Mouse (Mus musculus) lung, adult 2 months (tissue): ENCODE results near the gene Ccdc194. TPM values are rescaled to one million over a fixed set of nuclear protein-coding genes. Genes with fewer than 3 reads are reported as not detected.

Experiments
- DNase-seq: peaks from one replicate; pipeline ENCODE4 v3.0.0; 2022
- H3K4me1 ChIP-seq: fragments of 200-500 bp; 2 replicates; pipeline ENCODE4 v1.6.1; 2011; ENCODE audit warnings: low read length; ENCODE audit not compliant: control insufficient read depth, insufficient read depth
- H3K4me3 ChIP-seq: fragments of 200-500 bp; replicated peaks from 2 replicates; pipeline ENCODE3; 2011; ENCODE audit warnings: low read depth, mild to moderate bottlenecking, control low read depth, low read length; ENCODE audit errors: extremely low read depth
- CTCF ChIP-seq: fragments of 200-500 bp; IDR thresholded peaks from 2 replicates; pipeline ENCODE4 v1.5.1; 2011; ENCODE audit warnings: mild to moderate bottlenecking, low read length, control low read depth; ENCODE audit not compliant: insufficient read depth
- POLR2A ChIP-seq: fragments of 200-500 bp; IDR thresholded peaks from 2 replicates; pipeline ENCODE4 v1.6.1; 2011; ENCODE audit warnings: low read depth, mild to moderate bottlenecking, control low read depth, low read length, borderline replicate concordance; ENCODE audit errors: extremely low read depth
- WGBS: fragments of 180-500 bp; shearing (Covaris S2); methylation state at CpG from one replicate; pipeline ENCODE4 v1.1.7; 2018; 5-methylcytosine and 5-hydroxymethylcytosine counted together
- polyA plus RNA-seq: library from polyadenylated mRNA; depleted of rRNA; stranded (reverse); fragments of >200 nt; gene quantifications from 2 replicates; pipeline ENCODE4 v1.2.3, GENCODE M21; 2012

Ccdc194 gene
- polyA plus RNA-seq, 1 experiment: 0.49 TPM

DNA sequence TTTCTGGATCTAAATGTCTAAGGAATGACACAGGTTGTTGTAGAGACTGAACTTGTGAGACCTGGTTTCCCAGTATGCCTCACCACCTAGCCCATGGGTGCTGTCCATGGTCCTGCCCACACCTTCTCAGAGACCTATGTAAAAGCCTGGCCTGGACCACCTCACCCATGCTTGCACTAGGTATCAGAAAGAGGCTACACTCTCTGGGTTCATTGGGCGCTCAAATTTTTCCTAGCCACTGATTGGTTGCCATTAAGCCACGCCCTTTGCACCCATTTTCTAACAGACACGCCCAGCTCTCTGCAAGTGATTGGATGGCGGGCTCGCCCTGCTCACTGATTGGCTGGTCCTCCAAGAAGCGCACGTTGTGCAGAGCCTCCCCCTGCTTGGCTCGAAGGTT lies 41.6 kb downstream of the Ccdc194 start:
- no peak for TF ChIP-seq POLR2A
- TF ChIP-seq CTCF: no peak
- DNase-seq: peak; percentile 30
- Histone ChIP-seq H3K4me3 (no peak overlapping the region), H3K4me1 (peaks cover 12% of the 10 kb centered on the region)
- 70% methylated on average over 8 of the region's 8 CpGs for WGBS

DNA sequence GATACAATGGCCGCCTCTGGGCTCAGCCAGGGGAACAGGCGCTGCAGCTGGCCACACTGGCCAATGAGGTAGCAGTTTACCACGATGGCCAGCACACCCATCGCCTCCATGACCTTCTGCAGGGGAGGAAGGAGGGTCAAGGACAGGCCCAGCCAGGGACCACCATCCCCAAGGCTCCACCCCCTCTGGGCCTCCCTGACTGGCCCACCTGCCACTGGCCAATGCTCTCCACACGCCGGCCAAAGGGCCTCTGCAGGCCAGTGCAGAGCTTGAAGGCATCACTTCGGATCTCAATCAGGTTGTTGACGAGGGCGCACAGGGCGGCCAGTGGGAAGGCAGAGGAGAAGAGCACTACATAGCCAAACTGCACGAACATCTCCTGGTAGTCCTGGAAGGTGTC lies 46.6 kb downstream of the Ccdc194 start:
- DNase-seq: no peak
- TF ChIP-seq POLR2A: no peak
- TF ChIP-seq CTCF: no peak
- 92% methylated on average over 11 of the region's 11 CpGs for WGBS
- Histone ChIP-seq H3K4me1 (peaks cover 3% of the 10 kb centered on the region; the same call in 1 of the 2 replicates), H3K4me3 (no peak overlapping the region)

DNA sequence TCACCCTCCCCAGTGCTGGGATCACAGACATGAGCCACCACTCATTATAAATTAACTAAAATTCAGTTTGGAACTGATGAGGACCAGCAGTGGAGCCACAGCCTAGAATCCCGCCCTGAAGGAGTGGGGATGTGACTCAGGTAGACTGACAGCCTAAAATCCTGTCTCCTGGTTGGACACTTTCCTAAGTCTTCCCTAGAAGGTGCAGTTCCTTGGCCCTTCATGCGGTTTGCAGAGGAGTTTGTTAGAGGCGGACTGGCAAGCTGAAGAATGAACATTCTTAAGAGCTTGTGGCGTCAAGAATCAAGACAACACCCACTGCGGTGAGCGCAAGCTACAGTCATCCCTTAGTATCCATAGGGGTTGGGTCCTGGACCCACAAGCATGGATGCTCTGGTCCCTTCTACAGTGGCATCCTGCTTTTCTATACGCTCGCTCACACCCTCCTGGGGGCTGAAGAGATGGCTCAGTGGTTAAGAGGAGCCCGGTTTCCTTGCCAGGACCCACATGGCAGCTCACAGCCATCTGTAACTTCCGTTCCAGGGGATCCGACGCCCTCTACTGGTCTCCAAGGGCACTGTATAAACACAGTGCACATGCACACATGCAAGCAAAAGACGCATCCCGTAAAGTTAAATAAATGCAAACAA lies 48.2 kb downstream of the Ccdc194 start:
- 65% methylated on average over 14 of the region's 14 CpGs for WGBS
- DNase-seq: no peak
- TF ChIP-seq POLR2A: no peak
- TF ChIP-seq CTCF: peak; percentile 26; the same call in 1 of the 2 replicates
- H3K4me3 ChIP-seq: no peak overlapping the region
- peaks cover 3% of the 10 kb centered on the region; the same call in 1 of the 2 replicates for H3K4me1 ChIP-seq

DNA sequence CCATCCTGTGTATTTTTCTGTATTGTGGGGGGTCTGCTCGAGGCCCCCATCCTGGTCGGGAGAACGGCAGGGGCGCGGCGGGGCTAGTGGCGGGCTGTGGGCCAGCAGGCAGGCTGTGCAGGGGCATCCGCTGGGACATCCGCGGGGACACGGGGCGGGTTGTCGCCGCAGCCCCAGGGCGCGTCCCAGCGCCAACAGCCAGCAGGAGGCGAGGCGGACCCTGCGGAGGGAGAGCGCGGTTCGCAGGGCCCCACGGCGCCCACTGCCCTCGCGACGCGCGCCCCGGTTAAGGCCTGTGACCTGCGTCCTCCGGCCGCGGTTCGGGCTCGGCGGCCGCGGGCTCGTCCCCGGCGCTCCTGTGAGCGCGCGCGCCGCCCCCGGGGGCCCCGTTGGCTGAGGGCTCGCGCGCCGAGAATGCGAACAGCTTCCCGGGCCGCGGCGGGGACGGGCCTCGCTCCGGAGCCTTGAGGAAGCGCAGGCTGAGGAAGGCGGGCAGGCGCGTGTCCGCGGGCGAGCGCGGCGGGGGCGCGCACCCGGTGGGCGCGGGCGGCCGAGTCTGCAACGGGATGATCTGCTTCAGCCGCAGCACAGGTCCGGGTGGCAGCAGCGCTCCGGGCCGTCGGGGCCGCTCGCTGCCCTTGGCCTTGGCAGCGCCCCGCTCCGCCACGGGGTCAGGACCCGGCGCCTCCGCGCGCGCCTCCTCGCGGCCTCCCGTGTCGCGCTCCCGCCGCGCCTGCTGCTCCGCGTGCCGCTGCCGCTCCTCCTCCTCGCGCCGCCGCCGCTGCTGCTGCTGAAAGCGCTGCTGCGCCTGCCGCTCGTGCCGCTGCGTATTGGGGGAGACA lies 49.2 kb downstream of the Ccdc194 start:
- under 1% methylated on average over 119 of the region's 121 CpGs for WGBS
- peak; percentile 77 for DNase-seq
- TF ChIP-seq POLR2A (no peak), CTCF (no peak)

DNA sequence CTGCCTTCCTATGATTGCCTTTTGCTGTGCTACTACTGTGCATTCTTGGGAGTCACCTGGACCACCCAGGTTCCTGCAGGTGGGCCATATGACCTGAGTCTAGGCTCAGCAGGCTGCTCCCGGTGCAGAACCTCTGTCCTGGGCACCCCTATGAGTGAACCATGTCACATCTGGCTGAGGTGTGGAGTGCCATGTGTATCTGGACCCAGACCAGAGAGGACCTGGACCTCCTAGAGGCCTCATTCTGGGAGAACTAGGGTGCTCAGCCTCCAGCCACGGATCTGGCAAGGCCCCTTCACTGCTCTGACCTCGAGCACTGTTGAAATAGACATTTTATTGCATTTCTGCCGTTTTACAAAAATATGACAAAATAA lies 49.8 kb downstream of the Ccdc194 start:
- 31% methylated on average over 4 of the region's 4 CpGs for WGBS
- TF ChIP-seq CTCF (no peak), POLR2A (no peak)

More for the DNA sequence above, 49.2 kb downstream of the Ccdc194 start:
- peaks cover 3% of the 10 kb centered on the region; the same call in 1 of the 2 replicates for H3K4me1 ChIP-seq
- peak overlapping the region; percentile 70 for H3K4me3 ChIP-seq

DNA sequence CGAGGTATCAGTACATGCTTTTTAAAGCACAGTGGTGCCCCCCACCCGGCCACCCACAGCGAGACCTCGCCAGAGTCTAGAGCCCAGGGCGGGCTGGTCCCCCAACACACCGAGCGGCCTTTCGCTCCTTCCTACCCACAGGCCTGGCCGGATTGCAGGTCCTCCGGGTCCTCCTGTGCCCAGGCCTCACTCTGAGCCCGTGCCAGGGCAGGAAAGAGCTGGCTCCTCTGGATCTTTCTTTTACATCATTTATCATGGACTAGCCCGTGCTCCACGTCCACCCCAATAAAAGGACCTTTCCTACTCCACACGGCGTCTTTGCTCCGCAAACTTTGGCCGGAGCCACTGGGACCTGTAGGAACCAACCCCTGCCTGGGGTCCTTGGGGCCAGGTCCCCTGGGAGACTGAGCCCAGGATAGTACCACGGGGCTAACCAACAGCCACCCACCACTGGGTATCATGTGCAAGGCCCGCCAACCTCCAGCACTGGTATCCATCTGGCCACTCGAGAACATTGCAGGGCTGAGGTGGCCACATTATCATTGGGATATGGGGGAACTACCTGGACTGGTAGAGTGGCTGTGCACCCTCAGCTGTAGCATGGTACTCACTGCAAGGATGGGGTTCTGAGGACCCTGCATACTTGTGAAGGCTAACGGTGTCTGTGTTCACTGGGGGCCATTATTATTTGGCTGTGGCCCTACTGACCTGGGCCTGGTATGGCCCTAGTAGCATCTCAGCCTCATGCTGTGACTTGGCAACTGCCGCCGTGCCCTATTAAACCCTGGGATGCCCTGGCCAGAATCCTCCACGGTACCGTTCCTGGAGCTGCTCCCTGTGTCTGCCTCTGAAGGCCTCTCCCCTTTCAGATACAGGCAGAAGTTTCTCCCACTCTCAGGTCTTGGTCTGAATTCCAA lies 50.5 kb downstream of the Ccdc194 start:
- 86% methylated on average over 25 of the region's 25 CpGs for WGBS
- 0 out of 2 replicates have a peak, but pooled peaks have one; percentile 11 for TF ChIP-seq POLR2A
- no peak for TF ChIP-seq CTCF
- H3K4me3 ChIP-seq: no peak overlapping the region
- H3K4me1 ChIP-seq: peaks cover 9% of the 10 kb centered on the region
- DNase-seq: no peak

More for the DNA sequence above, 49.8 kb downstream of the Ccdc194 start:
- Histone ChIP-seq H3K4me1 (peaks cover 3% of the 10 kb centered on the region; the same call in 1 of the 2 replicates), H3K4me3 (no peak overlapping the region)
- no peak for DNase-seq

DNA sequence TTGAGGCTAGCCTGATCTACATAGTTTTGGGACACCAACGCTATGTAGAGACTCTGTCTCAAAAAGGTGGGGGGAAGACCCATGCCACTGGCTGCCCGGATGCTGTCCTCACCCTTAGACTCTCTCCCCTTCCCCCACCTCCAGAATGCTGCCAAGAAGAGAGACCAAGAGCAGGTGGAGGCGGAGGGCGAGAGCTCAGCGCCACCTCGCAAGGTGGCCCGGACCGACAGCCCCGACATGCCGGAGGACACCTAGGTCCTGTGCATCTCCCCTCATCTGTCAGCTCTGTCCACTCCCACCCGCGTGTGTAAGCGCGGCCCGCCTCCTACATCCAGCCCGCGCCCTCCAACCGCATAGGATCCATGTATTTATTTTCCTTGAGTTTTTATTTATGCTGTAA lies 51.2 kb downstream of the Ccdc194 start:
- Histone ChIP-seq H3K4me3 (no peak overlapping the region), H3K4me1 (peaks cover 14% of the 10 kb centered on the region)
- TF ChIP-seq POLR2A (no peak), CTCF (no peak)
- no peak for DNase-seq
- 91% methylated on average over 18 of the region's 18 CpGs for WGBS

DNA sequence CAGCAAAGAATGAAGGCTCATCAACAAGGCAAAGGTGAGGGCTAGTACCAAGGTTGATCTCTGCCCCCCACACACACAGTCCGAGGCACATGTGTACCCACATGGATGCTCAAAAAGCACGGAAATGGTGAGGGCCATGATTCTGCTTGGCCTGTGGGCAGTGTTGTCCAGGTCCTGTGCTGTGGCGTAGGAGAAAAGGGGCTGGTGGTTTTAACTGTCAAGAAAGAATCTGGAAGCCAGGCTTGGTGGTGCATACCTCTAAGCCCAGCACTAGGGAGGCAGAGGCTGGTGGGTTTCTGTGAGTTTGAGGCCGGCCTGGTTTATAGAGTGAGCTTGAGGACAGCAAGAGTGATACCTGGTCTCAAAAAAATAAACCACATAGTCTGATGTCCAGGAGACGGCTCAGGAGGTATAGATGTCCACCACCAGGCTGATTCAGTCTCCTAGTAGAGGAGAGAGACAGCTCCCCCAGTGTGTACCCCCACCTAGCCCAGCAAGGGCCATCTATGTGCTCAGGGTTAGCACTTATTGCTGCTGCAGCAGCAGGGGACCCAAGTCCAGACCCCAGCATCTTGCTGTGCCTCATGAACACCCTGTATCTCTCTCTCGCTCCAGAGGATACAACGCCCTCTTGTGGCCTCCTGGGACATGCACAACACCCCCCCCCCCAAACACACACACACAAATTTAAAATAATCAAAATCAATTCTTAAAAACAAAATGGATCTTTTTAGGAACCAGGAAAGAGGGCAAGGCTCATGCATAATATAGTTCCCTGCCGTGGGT lies 52.7 kb downstream of the Ccdc194 start:
- Histone ChIP-seq H3K4me1 (peaks cover 14% of the 10 kb centered on the region), H3K4me3 (no peak overlapping the region)
- TF ChIP-seq POLR2A (no peak), CTCF (0 out of 2 replicates have a peak, but pooled peaks have one; percentile 3)
- DNase-seq: no peak
- WGBS: 89% methylated on average over 8 of the region's 8 CpGs
